Mouse (Mus musculus): ENCODE measurements at regions not wholly inside any gene's neighbourhood (a gene's known extent, or its start where the extent isn't known, plus 50 kb on each side); places are given as distances from the start of the nearest gene placed in this dataset.
A peak's percentile ranks its signal among the peaks of the same experiment; 100 is the strongest.

DNA sequence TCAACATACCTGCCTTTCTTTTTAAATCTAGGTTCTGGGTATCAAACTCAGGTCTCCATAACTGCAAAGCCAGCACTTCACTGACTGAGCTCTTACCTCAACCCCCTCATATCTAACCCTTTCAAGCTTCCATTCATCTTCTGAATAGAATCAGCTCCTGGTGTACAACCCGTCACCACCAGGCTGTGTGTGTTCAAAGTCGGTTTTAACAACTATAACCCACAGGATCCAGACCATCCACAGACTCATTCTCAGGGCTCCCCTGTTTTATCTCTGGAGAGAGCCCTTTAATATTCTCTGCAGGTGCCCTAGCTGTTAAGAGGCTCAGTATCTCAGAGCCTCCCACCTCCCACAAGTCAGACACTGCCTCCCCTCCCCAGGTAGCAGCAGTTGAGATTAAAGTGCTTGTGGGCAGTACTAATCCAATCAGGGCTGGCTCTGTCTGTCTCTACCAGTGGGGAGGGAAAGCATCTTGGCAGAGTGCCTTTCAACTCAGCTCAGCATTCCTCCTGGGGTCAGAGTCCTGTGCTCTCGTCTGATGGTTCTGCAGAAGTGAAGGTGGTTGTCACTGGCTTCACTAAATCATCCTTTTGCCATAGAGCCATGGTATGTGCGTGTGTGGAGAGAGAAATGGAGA lies 272.4 kb downstream of the Dhx15 start:
- peak; percentile 56 for DNase-seq

DNA sequence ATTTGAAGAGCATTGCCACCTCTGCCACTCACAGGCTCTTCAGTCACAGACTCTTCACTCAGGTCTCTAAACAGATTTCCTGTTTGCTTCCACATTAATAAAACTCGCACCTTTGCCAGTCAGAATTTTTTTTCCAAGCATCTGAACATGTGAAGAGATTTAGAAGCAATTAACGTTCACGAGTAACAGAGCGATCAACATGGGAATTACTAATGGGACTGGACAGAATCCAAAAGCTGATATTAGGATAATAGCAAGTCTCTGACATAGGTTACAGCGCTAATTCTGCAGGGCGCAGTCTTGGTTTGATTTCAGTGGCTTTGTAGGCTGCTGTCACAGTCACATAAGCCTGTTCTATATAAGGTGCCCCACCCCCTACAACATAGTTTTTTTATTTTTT lies 275.6 kb downstream of the Dhx15 start:
- no peak for DNase-seq

- DNase-seq: no peak
These were observed 281.5 kb downstream of the Dhx15 start for GRCm38 (mm10) chr5:51908861-51909260.

DNA sequence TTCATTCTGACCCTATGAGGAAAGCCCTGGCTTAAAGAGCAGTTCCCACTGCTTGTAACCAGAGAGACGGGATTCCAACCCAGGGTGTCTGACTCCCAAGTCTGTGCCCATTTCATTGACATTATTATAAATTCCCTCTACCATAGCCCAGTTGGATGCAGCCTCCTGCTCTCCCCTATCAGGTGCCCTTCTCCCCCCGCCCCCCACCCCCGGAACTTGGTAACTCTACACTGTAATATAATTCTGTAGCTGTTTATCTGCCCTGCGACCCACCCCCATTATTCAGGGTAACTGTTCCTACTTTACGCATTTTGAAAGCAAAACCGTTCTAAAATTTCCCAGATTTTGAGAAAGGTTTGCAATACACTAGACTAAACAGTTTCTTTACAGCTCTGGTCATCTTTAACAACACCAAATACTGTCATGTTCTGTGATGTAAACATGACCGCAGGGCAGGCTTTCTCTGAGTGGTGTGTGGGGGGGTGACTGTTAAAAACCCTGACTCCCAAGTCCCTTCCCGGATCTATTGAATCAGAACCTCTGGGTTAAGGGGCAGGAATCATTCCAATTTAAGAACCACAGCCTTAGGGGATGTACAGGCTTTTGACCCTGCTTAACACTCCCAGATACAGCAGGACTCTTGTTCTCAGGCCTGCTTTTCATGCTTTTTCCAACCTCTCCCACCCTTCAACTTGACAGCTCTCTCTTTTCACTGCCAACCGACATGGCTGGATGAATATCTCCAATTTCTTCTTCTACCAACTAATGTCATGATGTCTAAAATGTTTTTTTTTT lies 283.8 kb downstream of the Dhx15 start:
- no peak for DNase-seq

DNA sequence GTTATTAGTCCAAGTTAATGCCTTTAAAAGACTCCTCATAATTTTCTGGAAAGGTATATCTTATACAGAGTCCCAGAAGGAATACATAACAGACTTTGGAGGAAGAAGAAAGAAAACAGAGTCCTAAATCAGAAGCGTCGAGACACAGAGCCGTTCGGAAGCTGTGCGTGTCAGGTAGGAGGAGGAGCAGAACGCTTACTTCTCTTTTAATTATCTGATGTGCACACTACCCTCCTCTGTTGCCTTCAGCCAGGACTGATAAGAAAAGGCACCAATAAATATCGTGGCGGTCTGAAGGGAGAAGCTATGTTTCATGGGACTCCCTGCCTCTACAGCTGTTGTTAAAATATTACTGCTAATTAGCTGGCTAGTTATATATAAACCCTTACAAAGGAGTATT lies 296.2 kb downstream of the Dhx15 start:
- DNase-seq: no peak

DNA sequence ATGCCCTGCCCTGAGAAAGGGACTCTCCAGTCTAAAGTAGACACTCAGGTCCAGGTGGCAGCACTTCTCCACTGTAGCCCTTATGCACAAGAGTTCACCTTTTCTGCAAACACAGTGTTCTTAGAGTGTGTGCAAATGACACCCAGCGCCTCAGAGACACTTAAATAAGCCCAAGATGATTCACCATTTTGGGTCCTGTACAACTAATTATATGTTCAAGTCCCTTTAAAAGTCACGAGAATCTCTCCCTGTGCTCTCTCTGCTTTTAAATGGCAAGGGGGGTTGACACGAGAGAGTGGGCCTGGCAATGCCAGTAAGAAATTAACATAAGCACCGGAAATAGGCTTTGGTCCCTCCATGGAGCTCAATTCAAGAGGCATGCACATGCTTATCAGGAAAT lies 299.0 kb downstream of the Dhx15 start:
- DNase-seq: no peak

GRCm38 (mm10) chr5:51888404-51888803 lies 301.9 kb downstream of the Dhx15 start:
- DNase-seq: no peak

GRCm38 (mm10) chr5:51882594-51882993 lies 307.7 kb downstream of the Dhx15 start:
- no peak for DNase-seq

DNA sequence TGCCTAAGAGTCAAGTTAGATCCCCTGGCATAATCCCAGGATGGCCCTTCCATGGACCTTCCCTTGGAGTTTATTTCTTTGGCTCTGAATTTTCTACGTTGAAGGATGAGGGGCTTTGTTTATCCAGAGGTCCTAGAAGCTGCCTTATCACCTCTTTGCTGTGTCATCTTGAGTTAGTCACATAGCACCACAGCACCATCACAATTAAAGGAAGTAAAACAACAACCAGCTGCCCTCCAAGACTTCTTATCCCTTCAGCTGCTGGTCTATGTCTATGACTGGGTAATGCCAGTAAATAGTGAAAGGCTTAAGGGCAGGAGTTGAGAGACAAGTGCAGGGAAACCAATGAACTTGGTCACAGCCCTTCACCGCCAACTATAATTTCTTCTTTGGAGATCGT lies 308.1 kb downstream of the Dhx15 start:
- DNase-seq: no peak

DNA sequence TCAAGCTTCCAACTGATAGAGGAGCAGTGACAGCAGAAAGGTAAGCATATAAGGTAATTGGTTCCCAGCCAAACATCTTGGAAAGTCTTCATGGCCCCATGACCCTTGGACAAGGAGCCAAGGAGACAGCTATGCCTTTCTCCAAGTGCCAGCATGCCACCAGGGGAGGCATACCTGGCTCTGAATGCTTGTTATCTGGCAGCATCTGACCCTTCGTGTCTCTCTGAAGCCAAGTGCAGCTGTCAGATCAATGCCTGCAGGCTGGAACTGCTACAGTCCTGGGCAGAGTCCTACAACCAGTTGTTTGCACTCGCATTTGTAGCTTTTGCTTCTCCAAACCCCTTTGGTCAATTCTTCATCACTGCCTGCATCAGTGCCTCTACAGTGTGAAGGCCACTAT lies 309.3 kb upstream of the Ppargc1a start:
- no peak for DNase-seq

DNA sequence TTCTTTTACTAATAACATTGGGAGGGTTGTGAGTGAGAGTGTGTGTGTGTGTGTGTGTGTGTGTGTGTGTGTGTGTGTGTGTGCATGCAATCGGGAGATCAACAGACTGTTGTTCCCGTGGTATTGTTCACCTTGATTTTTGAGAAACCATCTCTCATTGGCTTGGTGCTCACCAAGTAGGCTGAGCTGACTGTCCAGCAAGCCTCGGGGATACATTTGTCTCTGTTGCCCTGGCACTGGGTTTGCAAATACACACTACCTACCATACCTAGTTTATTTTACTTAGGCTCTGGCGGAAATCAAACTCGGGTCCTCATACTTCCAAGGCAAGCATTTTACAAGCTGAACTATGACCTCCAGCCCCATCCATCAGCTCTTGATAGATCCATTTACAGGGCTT lies 306.0 kb upstream of the Ppargc1a start:
- no peak for DNase-seq

DNA sequence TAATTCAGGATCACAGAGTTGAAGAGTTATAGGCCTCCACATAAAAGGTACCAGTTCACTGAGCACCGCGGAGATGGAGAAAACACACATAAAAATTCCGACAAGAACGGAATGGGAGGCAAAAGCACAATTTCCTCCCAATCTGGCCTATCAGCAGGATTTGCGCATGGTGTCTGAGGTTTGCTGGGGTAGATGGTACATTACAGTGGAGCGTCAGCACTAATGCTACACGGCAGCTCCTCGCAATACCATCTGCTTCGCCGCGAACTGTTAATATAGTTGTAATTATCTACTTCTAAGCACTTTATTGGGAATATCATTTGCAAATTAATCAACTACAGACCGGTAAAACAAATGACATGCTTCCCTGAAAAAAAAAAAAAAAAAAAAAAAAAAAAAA lies 304.2 kb upstream of the Ppargc1a start:
- no peak for DNase-seq

- DNase-seq: no peak
These were observed 300.7 kb upstream of the Ppargc1a start for GRCm38 (mm10) chr5:51868223-51868713.

DNA sequence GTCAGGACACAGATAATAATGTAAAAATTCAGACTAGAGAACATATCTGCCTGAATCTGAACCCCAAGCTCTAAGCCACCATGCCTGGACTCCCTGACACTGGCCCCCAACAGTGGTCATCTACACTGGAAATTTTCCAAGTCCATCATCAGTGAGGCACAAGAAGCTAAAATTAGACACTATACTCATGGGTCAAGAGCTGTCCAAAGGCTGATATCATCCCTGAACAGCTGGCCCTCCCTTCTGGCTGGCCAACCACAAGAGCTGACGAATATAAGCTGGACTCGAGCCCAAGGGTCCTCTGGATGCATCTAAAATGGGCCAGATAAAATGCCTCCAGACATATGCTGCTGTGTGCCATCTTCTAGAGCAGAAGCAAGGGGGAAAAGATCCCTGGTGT lies 298.5 kb upstream of the Ppargc1a start:
- DNase-seq: no peak

DNA sequence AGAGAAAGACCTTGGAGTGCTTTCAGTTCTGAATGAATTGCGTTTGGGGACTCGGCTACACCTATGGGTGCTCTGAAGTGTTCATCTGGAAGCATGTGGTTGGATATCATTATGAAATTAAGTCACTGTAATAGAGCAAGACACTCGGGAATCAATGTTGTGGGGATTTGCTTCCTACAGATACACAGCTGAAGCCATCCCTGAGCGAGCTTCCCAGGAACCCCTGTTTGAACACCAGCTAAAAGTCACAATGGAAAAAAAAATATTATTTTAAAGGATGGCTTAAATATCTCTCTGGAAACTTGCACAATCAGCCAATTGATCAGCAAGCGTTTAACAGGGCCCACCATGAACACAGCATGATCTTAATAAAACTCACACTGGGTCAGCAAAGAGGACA lies 293.0 kb upstream of the Ppargc1a start:
- DNase-seq: no peak

DNA sequence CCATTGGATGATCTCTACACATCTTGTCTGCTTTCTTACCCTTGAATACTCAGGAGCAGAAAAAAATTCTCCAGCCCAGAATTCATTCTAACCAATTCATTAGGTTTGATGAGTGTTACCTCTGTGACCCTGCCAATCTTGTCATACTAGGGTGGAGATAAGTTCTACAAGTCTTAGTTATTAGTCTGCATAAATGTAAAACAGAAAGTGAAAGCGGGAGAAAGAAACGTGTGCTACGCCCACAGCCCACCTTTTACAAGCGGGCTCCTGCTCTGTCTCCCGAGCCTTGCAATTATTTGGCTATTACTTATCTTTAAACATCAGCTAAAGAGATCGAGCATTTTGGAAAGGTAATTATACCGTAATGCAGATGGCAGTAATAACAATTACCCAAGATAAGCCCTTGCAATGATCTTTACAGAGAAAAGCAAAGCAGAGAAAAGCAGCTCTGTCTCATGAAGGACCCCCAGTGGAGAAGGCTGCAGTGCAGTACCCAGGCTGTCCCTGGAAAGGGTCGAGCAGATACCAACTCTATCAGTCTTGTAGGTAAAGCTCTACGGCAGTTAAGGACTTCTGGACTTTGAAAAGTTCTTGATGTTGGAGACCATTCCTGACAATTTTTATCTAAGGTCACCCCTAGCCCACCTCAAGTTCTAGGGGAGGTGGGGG lies 286.1 kb upstream of the Ppargc1a start:
- no peak for DNase-seq

- DNase-seq: no peak
These were observed 282.6 kb upstream of the Ppargc1a start for GRCm38 (mm10) chr5:51850091-51850490.

DNA sequence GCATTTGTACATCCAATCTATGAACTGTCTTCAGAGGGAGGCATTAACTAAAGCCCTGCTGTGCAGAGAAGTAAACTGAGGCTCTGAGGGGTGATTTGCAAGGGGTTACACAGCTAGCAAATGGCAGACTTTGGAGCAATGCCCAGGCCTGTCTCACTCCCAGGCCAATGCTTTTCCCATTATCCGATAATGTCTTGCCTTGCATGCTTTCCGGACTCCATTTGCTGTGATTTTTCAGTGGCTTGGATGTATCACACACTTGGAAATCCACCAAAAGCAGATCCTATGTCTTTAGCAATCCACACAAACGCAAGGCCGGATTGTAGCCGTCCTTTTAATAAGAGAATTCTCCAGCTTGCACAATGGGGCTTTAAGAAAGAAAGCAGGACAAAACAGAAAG lies 281.7 kb upstream of the Ppargc1a start:
- DNase-seq: no peak

GRCm38 (mm10) chr5:51842189-51842588 lies 274.7 kb upstream of the Ppargc1a start:
- no peak for DNase-seq

- no peak for DNase-seq
These were observed 274.2 kb upstream of the Ppargc1a start for GRCm38 (mm10) chr5:51841763-51842162.

GRCm38 (mm10) chr5:51840638-51841329 lies 273.3 kb upstream of the Ppargc1a start:
- no peak for DNase-seq

- DNase-seq: no peak
These were observed 271.8 kb upstream of the Ppargc1a start for GRCm38 (mm10) chr5:51839292-51839691.

DNA sequence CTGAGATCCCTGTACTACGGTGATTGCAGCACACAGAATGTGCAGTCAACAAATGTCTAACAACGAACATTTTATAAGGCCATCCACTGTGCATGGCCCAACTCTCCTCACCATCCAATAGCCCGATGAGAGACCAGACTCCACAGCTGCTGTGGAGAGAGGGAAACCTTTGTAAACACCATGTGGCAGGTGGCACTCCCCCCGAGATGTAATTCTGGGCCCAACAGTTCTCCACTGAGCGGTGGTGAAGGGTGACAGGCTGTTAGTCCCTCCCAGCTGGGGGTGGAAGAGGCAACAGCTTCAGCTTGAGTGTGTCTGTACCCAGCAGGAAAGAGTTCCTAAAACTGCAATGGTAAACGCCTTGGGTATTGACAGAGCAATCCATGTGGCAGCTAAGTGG lies 263.0 kb upstream of the Ppargc1a start:
- DNase-seq: no peak

Data from kidney, adult 11 months (tissue).